Mouse (Mus musculus) limb, embryonic 13.5 days (tissue): ENCODE results near the gene Pik3cb. TPM values are rescaled to one million over a fixed set of nuclear protein-coding genes. Genes with fewer than 3 reads are reported as not detected.

Experiments
- ATAC-seq: fragments of 200-750 bp; cut with Nextera tagmentation; 2 replicates; pipeline ENCODE4 v1.8.0; 2017; ENCODE audit warnings: low read depth, moderate number of reproducible peaks, moderate TSS enrichment; ENCODE audit not compliant: low FRiP score
- H3K27ac ChIP-seq: fragments of 300-500 bp; sonication (generic); 2 replicates; pipeline ENCODE4 v1.5.1; 2015; ENCODE audit warnings: inconsistent platforms, mild to moderate bottlenecking, moderate library complexity
- H3K27me3 ChIP-seq: fragments of 300-500 bp; sonication (generic); 2 replicates; pipeline ENCODE4 v1.6.1; 2015; ENCODE audit warnings: mild to moderate bottlenecking, inconsistent platforms
- H3K36me3 ChIP-seq: fragments of 300-500 bp; sonication (generic); 2 replicates; pipeline ENCODE4 v1.6.1; 2015; ENCODE audit warnings: inconsistent platforms, mild to moderate bottlenecking, moderate library complexity
- H3K4me1 ChIP-seq: fragments of 300-500 bp; sonication (generic); 2 replicates; pipeline ENCODE4 v1.6.1; 2015; ENCODE audit warnings: inconsistent platforms
- H3K4me2 ChIP-seq: fragments of 300-500 bp; sonication (generic); replicated peaks from 2 replicates; pipeline ENCODE4 v1.6.1; 2015; ENCODE audit warnings: inconsistent platforms, mild to moderate bottlenecking, moderate library complexity
- H3K4me3 ChIP-seq: fragments of 300-500 bp; sonication (generic); 2 replicates; pipeline ENCODE4 v1.5.1; 2015; ENCODE audit warnings: moderate library complexity, mild to moderate bottlenecking, inconsistent platforms
- H3K9ac ChIP-seq: fragments of 300-500 bp; sonication (generic); 2 replicates; pipeline ENCODE4 v1.6.1; 2015; ENCODE audit warnings: mild to moderate bottlenecking, inconsistent platforms
- H3K9me3 ChIP-seq: fragments of 300-500 bp; sonication (generic); 2 replicates; pipeline ENCODE4 v1.6.1; 2016; ENCODE audit warnings: inconsistent platforms
- WGBS: fragments of 180-500 bp; shearing (Covaris S2); methylation state at CpG from one replicate; pipeline ENCODE4 v1.1.7; 2015; 5-methylcytosine and 5-hydroxymethylcytosine counted together
- polyA plus RNA-seq: library from polyadenylated mRNA; unstranded; fragments of >200 nt; fragmentation: Nextera tagmentation; extraction: Ambion mirVana; gene quantifications from 2 replicates; pipeline ENCODE4 v1.2.1, GENCODE M21; 2015

Pik3cb gene
- polyA plus RNA-seq, 1 experiment from 2014 or later, result 1.0 TPM

DNA sequence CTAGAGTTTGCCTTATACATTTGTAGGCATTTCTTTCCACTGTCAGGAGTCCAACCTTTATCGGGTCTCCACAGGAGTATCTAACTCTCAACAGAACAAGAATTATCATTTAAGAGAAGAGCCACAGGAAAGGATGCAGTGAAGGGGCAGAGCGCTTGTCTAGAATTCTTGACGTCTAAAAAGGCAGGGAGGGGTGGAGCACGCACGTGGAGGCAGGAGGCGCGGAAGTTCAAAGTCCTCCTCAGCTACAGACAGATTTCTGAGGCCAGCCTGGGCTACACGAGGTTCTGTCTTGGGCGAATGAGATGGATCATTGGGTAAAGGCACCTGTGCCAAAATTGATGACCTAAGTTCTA is 23.7 kb upstream of the Pik3cb start:
- no peak overlapping the region for H3K9ac ChIP-seq

GRCm38 (mm10) chr9:99163420-99164147 is 23.2 kb upstream of the Pik3cb start:
- H3K4me2 ChIP-seq, result peak overlapping the region; percentile 42
- no peaks in the 10 kb centered on the region for H3K9me3 ChIP-seq
- no peak overlapping the region for H3K9ac ChIP-seq
- 27% methylated on average over 15 of the region's 15 CpGs for WGBS
- no peak overlapping the region for H3K4me3 ChIP-seq
- no peaks in the 10 kb centered on the region for H3K36me3 ChIP-seq
- H3K27ac ChIP-seq, result no peak overlapping the region
- H3K27me3 ChIP-seq, result no peaks in the 10 kb centered on the region
- no peak for ATAC-seq
- H3K4me1 ChIP-seq, result peaks cover 10% of the 10 kb centered on the region; the same call in 1 of the 2 replicates

More for the DNA sequence above, 23.7 kb upstream of the Pik3cb start:
- H3K36me3 ChIP-seq, result no peaks in the 10 kb centered on the region
- no peaks in the 10 kb centered on the region for H3K9me3 ChIP-seq
- no peak for ATAC-seq
- H3K4me1 ChIP-seq, result peaks cover 10% of the 10 kb centered on the region; the same call in 1 of the 2 replicates
- H3K4me3 ChIP-seq, result no peak overlapping the region
- no peak overlapping the region for H3K27ac ChIP-seq
- H3K4me2 ChIP-seq, result no peak overlapping the region; the same call in 1 of the 2 replicates
- WGBS, result 67% methylated on average over 9 of the region's 9 CpGs
- H3K27me3 ChIP-seq, result no peaks in the 10 kb centered on the region

GRCm38 (mm10) chr9:99162839-99163238 is 22.4 kb upstream of the Pik3cb start:
- Histone ChIP-seq H3K4me3 (no peak overlapping the region), H3K27me3 (no peaks in the 10 kb centered on the region)
- 77% methylated on average over 2 of the region's 2 CpGs for WGBS

GRCm38 (mm10) chr9:99160780-99161179 is 20.4 kb upstream of the Pik3cb start:
- Histone ChIP-seq H3K4me1 (peaks cover 12% of the 10 kb centered on the region; the same call in 1 of the 2 replicates), H3K4me3 (no peak overlapping the region), H3K36me3 (no peaks in the 10 kb centered on the region), H3K9me3 (no peaks in the 10 kb centered on the region), H3K4me2 (no peak overlapping the region), H3K27me3 (no peaks in the 10 kb centered on the region), H3K9ac (no peak overlapping the region), H3K27ac (no peak overlapping the region)
- no peak for ATAC-seq
- 84% methylated on average over 5 of the region's 5 CpGs for WGBS

More at GRCm38 (mm10) chr9:99162839-99163238, 22.4 kb upstream of the Pik3cb start:
- Histone ChIP-seq H3K9ac (no peak overlapping the region), H3K4me2 (no peak overlapping the region), H3K9me3 (no peaks in the 10 kb centered on the region), H3K27ac (no peak overlapping the region), H3K4me1 (peaks cover 12% of the 10 kb centered on the region; the same call in 1 of the 2 replicates), H3K36me3 (no peaks in the 10 kb centered on the region)
- ATAC-seq, result no peak

- no peak for ATAC-seq
- Histone ChIP-seq H3K4me1 (peaks cover 11% of the 10 kb centered on the region; the same call in 1 of the 2 replicates), H3K9ac (no peak overlapping the region), H3K27ac (no peak overlapping the region), H3K9me3 (no peaks in the 10 kb centered on the region), H3K36me3 (no peaks in the 10 kb centered on the region), H3K4me3 (no peak overlapping the region), H3K27me3 (no peaks in the 10 kb centered on the region), H3K4me2 (no peak overlapping the region)
- WGBS, result 80% methylated on average over 5 of the region's 5 CpGs
These were observed 19.5 kb upstream of the Pik3cb start for GRCm38 (mm10) chr9:99159932-99160331.

- 0 out of 2 replicates have a peak, but pooled peaks cover 2% of the 10 kb centered on the region for H3K4me1 ChIP-seq
- no peak for ATAC-seq
- no peak overlapping the region for H3K9ac ChIP-seq
- 81% methylated on average over 6 of the region's 6 CpGs for WGBS
- H3K9me3 ChIP-seq, result no peaks in the 10 kb centered on the region
- no peak overlapping the region for H3K27ac ChIP-seq
- H3K4me3 ChIP-seq, result no peak overlapping the region
- no peaks in the 10 kb centered on the region for H3K27me3 ChIP-seq
- no peaks in the 10 kb centered on the region for H3K36me3 ChIP-seq
- no peak overlapping the region for H3K4me2 ChIP-seq
These were observed 18.3 kb upstream of the Pik3cb start for GRCm38 (mm10) chr9:99158708-99159107.

DNA sequence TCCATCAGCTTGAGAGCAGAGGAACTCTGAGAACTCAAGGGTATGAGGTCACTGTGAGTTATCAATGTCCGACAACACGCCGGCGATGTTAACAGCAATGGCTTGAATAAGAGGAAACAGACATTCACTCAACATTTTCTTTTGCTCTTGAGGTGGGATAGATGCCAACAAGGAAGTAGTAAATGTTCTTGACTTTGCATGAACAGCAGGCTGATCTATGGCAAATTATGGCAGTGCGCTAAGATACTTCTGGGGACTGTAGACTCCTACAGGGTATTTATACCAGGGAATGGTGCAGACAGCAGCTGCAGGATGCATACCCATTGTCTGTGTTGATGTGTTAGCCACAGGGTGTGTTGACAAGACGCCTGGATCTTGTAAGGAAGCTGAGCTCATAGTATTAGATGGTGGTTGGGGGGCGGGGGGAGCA is 17.8 kb upstream of the Pik3cb start:
- Histone ChIP-seq H3K36me3 (no peaks in the 10 kb centered on the region), H3K4me3 (no peak overlapping the region), H3K4me1 (0 out of 2 replicates have a peak, but pooled peaks cover 2% of the 10 kb centered on the region), H3K27ac (no peak overlapping the region), H3K27me3 (no peaks in the 10 kb centered on the region), H3K9me3 (no peaks in the 10 kb centered on the region), H3K9ac (no peak overlapping the region), H3K4me2 (no peak overlapping the region)
- ATAC-seq, result no peak
- WGBS, result 78% methylated on average over 7 of the region's 7 CpGs

DNA sequence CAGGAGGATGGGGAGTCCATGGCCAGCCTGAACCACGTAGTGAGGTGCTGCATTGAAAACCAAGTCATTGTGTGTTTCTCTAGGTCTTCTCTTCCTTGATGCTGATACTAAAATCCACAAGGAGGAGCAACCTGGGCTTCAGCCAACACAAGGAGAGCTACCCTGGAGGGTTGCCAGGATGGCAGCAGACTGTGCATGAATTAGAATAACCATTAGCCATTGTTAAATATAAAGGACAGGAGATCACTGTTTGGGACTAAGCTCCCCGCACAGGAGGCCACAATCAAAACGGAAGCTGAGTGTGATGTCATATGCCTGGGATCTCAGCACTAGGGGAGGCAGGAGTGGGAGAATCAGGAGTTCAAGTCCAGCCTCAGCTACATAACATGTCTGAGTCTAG is 13.2 kb upstream of the Pik3cb start:
- no peak overlapping the region for H3K9ac ChIP-seq
- no peak overlapping the region for H3K4me3 ChIP-seq
- no peaks in the 10 kb centered on the region for H3K9me3 ChIP-seq
- H3K4me1 ChIP-seq, result 0 out of 2 replicates have a peak, but pooled peaks cover 2% of the 10 kb centered on the region
- no peak for ATAC-seq
- no peak overlapping the region for H3K4me2 ChIP-seq
- H3K36me3 ChIP-seq, result no peaks in the 10 kb centered on the region
- no peak overlapping the region for H3K27ac ChIP-seq
- 50% methylated on average over 3 of the region's 3 CpGs for WGBS
- H3K27me3 ChIP-seq, result no peaks in the 10 kb centered on the region

GRCm38 (mm10) chr9:99152699-99153490 is 12.5 kb upstream of the Pik3cb start:
- no peak overlapping the region for H3K4me3 ChIP-seq
- no peak for ATAC-seq
- H3K9ac ChIP-seq, result no peak overlapping the region
- no peaks in the 10 kb centered on the region for H3K27me3 ChIP-seq
- WGBS, result 34% methylated on average over 9 of the region's 9 CpGs
- no peak overlapping the region for H3K27ac ChIP-seq
- no peaks in the 10 kb centered on the region for H3K4me1 ChIP-seq
- H3K36me3 ChIP-seq, result no peaks in the 10 kb centered on the region
- H3K4me2 ChIP-seq, result no peak overlapping the region
- H3K9me3 ChIP-seq, result no peaks in the 10 kb centered on the region

DNA sequence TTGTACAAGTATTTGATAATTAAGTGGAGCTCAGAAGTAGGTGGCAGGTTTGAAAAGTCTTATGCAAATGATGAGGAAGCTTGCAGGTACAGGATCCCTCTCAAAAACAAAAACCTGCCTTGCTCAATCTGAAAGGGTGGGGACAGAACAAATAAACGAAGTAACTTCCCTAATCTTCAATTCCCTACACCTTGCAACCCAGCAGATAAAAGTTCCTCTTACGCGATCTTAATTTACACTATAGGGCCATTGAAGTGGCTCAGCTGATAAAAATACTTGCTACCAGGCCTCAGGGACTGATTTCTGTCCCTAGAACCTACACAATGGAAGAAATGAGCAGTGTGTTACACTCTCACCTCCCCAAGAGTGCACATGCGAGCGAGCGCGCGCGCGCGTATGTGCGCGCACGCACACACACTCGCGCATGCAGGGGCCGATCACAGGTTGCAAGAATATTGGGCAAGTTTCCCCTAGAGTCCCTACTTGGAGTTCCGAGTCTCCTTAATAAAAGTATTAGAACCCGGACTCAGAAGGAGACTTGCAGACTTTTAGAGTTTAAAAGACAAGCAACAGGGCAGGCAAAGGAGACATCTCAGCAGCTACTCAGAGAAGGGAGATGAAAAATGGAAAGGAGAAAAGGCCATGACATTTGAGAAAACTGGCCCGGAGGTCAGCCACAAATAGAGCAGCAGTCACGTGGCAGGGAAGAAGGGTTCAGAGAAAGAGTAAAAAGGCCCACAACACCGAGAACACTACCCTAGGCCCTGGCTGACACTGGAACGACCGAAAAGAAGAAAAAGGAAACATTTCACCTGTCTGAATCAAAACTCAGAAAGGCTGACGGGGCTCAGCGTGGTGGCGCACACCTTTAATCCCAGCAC is 6.7 kb upstream of the Pik3cb start:
- H3K27me3 ChIP-seq, result peaks cover 6% of the 10 kb centered on the region
- no peak overlapping the region for H3K4me3 ChIP-seq
- H3K4me2 ChIP-seq, result no peak overlapping the region
- ATAC-seq, result no peak
- H3K9ac ChIP-seq, result no peak overlapping the region
- H3K4me1 ChIP-seq, result no peaks in the 10 kb centered on the region
- no peak overlapping the region for H3K27ac ChIP-seq
- no peaks in the 10 kb centered on the region for H3K36me3 ChIP-seq
- 85% methylated on average over 27 of the region's 27 CpGs for WGBS
- H3K9me3 ChIP-seq, result no peaks in the 10 kb centered on the region

GRCm38 (mm10) chr9:99145756-99146155 is 5.3 kb upstream of the Pik3cb start:
- ATAC-seq, result no peak
- peaks cover 18% of the 10 kb centered on the region for H3K27me3 ChIP-seq
- no peak overlapping the region for H3K27ac ChIP-seq
- no peaks in the 10 kb centered on the region for H3K36me3 ChIP-seq
- 43% methylated on average over 6 of the region's 6 CpGs for whole genome bisulfite sequencing
- no peaks in the 10 kb centered on the region for H3K9me3 ChIP-seq
- H3K4me2 ChIP-seq, result no peak overlapping the region
- H3K4me3 ChIP-seq, result no peak overlapping the region
- H3K9ac ChIP-seq, result no peak overlapping the region
- H3K4me1 ChIP-seq, result no peaks in the 10 kb centered on the region
